Mouse (Mus musculus): ENCODE measurements at regions not wholly inside any gene's neighbourhood (a gene's known extent, or its start where the extent isn't known, plus 50 kb on each side); places are given as distances from the start of the nearest gene placed in this dataset.

DNA sequence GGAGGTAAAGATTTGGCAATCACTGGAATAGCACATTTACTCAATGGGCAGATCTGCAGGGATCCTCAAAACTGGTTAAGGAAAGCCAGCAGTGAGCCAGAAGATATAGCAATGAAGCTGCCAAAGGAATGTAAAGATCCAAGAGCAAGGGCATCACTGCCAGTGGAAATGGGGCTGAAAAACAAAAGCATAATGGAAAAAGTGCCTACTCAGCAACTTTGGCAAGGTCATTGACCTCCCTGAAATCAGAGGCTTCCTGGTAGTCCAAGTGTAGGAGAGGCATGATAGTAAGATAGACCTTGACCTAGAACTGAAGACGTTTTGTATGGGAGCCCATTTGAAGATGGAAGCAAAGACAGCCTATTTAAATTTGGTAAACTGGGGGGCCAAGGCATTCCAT is 286.4 kb downstream of the Foxo1 start:
- Histone ChIP-seq H3K4me1 (ENCODE audit: control insufficient read depth, insufficient read depth) (no peaks in the 10 kb centered on the region), H3K36me3 (replicated peaks; ENCODE audit: control insufficient read depth, insufficient read depth, low read length) (no peaks in the 10 kb centered on the region), H3K27me3 (ENCODE audit: control insufficient read depth, insufficient read depth, low read length) (peaks cover 10% of the 10 kb centered on the region), H3K9ac (replicated peaks; ENCODE audit: low read depth, low read length) (no peak overlapping the region), H3K27ac (ENCODE audit: low read depth) (no peak overlapping the region), H3K9me3 (replicated peaks; ENCODE audit: control insufficient read depth, low read length) (no peaks in the 10 kb centered on the region), H3K4me2 (ENCODE audit: low read depth, low read length) (no peak overlapping the region), H3K4me3 (ENCODE audit: low read depth, low read length) (no peak overlapping the region)
- no peak for TF ChIP-seq EP300 (IDR thresholded peaks at IDR 0.05; ENCODE audit: low read depth)
- no peak for TF ChIP-seq CTCF (IDR thresholded peaks at IDR 0.05; ENCODE audit: low read depth)
- no peak for DNase-seq (ENCODE audit: low spot score)
- WGBS, result 54% methylated on average over 1 of the region's 1 CpGs
- ATAC-seq (ENCODE audit: insufficient read depth, low read depth), result no peak

- H3K9me3 ChIP-seq (replicated peaks; ENCODE audit: control insufficient read depth, low read length), result no peaks in the 10 kb centered on the region
- peaks cover 35% of the 10 kb centered on the region for H3K27me3 ChIP-seq (ENCODE audit: control insufficient read depth, insufficient read depth, low read length)
- no peak overlapping the region for H3K4me3 ChIP-seq (ENCODE audit: low read depth, low read length)
- peaks cover 6% of the 10 kb centered on the region; the same call in 1 of the 2 replicates for H3K4me1 ChIP-seq (ENCODE audit: control insufficient read depth, insufficient read depth)
- no peak overlapping the region for H3K27ac ChIP-seq (ENCODE audit: low read depth)
- no peak overlapping the region for H3K9ac ChIP-seq (replicated peaks; ENCODE audit: low read depth, low read length)
- DNase-seq (ENCODE audit: low spot score) (peak; percentile 54), ATAC-seq (ENCODE audit: insufficient read depth, low read depth) (no peak)
- H3K36me3 ChIP-seq (replicated peaks; ENCODE audit: control insufficient read depth, insufficient read depth, low read length), result no peaks in the 10 kb centered on the region
- TF ChIP-seq CTCF (IDR thresholded peaks at IDR 0.05; ENCODE audit: low read depth) (no peak), EP300 (IDR thresholded peaks at IDR 0.05; ENCODE audit: low read depth) (no peak)
- 59% methylated on average over 6 of the region's 6 CpGs for WGBS
- no peak overlapping the region for H3K4me2 ChIP-seq (ENCODE audit: low read depth, low read length)
Observed at GRCm38 (mm10) chr3:52548201-52548893, 280.2 kb downstream of the Foxo1 start.

DNA sequence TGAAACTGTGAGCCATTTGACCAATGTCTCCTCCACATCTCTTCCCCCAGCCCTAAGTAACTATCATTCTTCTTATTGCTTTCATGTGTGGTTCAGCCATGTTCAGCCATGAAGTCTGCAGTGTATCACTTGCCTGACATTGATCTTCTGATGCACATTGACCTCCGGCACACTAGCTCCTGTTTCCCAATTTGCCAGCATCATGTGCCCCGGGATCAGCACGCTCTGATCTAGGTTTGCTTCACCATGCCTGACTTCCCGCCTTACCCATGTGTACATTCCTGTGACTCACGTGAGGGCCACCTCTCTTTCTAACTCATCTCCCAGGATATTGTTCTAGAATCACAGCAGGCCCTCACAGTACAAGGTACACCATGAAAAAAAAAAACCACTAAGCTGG is 277.9 kb downstream of the Foxo1 start:
- no peak overlapping the region for H3K9ac ChIP-seq (replicated peaks; ENCODE audit: low read depth, low read length)
- WGBS, result 89% methylated on average over 5 of the region's 5 CpGs
- H3K27ac ChIP-seq (ENCODE audit: low read depth), result no peak overlapping the region
- peaks cover 6% of the 10 kb centered on the region; the same call in 1 of the 2 replicates for H3K4me1 ChIP-seq (ENCODE audit: control insufficient read depth, insufficient read depth)
- H3K9me3 ChIP-seq (replicated peaks; ENCODE audit: control insufficient read depth, low read length), result no peaks in the 10 kb centered on the region
- no peak for DNase-seq (ENCODE audit: low spot score)
- peaks cover 52% of the 10 kb centered on the region for H3K27me3 ChIP-seq (ENCODE audit: control insufficient read depth, insufficient read depth, low read length)
- TF ChIP-seq EP300 (IDR thresholded peaks at IDR 0.05; ENCODE audit: low read depth) (no peak), CTCF (IDR thresholded peaks at IDR 0.05; ENCODE audit: low read depth) (no peak)
- ATAC-seq (ENCODE audit: insufficient read depth, low read depth), result no peak
- H3K36me3 ChIP-seq (replicated peaks; ENCODE audit: control insufficient read depth, insufficient read depth, low read length), result no peaks in the 10 kb centered on the region
- H3K4me3 ChIP-seq (ENCODE audit: low read depth, low read length), result no peak overlapping the region
- no peak overlapping the region for H3K4me2 ChIP-seq (ENCODE audit: low read depth, low read length)

GRCm38 (mm10) chr3:52543006-52543405 is 274.9 kb downstream of the Foxo1 start:
- Histone ChIP-seq H3K4me2 (ENCODE audit: low read depth, low read length) (no peak overlapping the region), H3K9ac (replicated peaks; ENCODE audit: low read depth, low read length) (no peak overlapping the region), H3K36me3 (replicated peaks; ENCODE audit: control insufficient read depth, insufficient read depth, low read length) (no peaks in the 10 kb centered on the region), H3K9me3 (replicated peaks; ENCODE audit: control insufficient read depth, low read length) (no peaks in the 10 kb centered on the region), H3K27ac (ENCODE audit: low read depth) (no peak overlapping the region), H3K4me1 (ENCODE audit: control insufficient read depth, insufficient read depth) (peaks cover 2% of the 10 kb centered on the region; the same call in 1 of the 2 replicates), H3K4me3 (ENCODE audit: low read depth, low read length) (no peak overlapping the region), H3K27me3 (ENCODE audit: control insufficient read depth, insufficient read depth, low read length) (peaks cover 41% of the 10 kb centered on the region)
- ATAC-seq (ENCODE audit: insufficient read depth, low read depth) (no peak), DNase-seq (ENCODE audit: low spot score) (no peak)
- TF ChIP-seq CTCF (IDR thresholded peaks at IDR 0.05; ENCODE audit: low read depth) (no peak), EP300 (IDR thresholded peaks at IDR 0.05; ENCODE audit: low read depth) (no peak)
- WGBS, result 80% methylated on average over 6 of the region's 6 CpGs

DNA sequence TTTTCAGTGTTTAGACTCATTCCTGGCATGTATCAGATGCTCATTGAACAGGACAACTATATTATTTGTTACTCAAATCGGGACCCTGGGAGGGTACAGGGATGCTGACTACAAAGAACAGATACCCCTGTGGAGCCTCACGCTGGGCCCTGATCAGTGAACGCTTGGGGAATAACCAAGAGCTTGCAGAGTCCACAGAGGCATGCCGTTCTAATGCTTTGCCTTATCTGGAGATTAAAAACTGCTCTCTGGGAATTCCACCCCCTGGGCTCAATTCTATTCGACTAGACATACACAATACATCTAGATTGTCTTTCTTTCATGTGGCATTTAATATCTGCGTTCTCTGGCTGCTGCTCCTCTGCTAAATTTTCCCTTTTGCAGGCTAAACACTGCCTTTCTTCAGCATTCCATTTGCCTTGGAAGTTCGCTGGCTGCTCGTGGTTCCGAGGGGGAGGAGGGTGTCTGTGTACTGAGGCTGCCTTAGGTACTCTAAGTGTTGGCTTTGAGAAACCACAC is 272.8 kb downstream of the Foxo1 start:
- TF ChIP-seq CTCF (IDR thresholded peaks at IDR 0.05; ENCODE audit: low read depth) (no peak), EP300 (IDR thresholded peaks at IDR 0.05; ENCODE audit: low read depth) (no peak)
- H3K36me3 ChIP-seq (replicated peaks; ENCODE audit: control insufficient read depth, insufficient read depth, low read length), result no peaks in the 10 kb centered on the region
- ATAC-seq (ENCODE audit: insufficient read depth, low read depth), result no peak
- H3K4me1 ChIP-seq (ENCODE audit: control insufficient read depth, insufficient read depth), result no peaks in the 10 kb centered on the region
- H3K27me3 ChIP-seq (ENCODE audit: control insufficient read depth, insufficient read depth, low read length), result peaks cover 32% of the 10 kb centered on the region
- DNase-seq (ENCODE audit: low spot score), result no peak
- no peaks in the 10 kb centered on the region for H3K9me3 ChIP-seq (replicated peaks; ENCODE audit: control insufficient read depth, low read length)
- H3K4me2 ChIP-seq (ENCODE audit: low read depth, low read length), result no peak overlapping the region
- WGBS, result 34% methylated on average over 9 of the region's 9 CpGs
- no peak overlapping the region for H3K9ac ChIP-seq (replicated peaks; ENCODE audit: low read depth, low read length)
- no peak overlapping the region for H3K27ac ChIP-seq (ENCODE audit: low read depth)
- no peak overlapping the region for H3K4me3 ChIP-seq (ENCODE audit: low read depth, low read length)
